Mouse (Mus musculus): ENCODE results near the gene Clcn7.

- TF ChIP-seq POLR2A (IDR thresholded peaks at IDR 0.05; ENCODE audit: borderline replicate concordance, extremely low read depth, insufficient read depth, insufficient read length, poor library complexity, severe bottlenecking), result no peak
- no peak for TF ChIP-seq CTCF (IDR thresholded peaks at IDR 0.05; ENCODE audit: borderline replicate concordance, extremely low read depth, insufficient read depth, insufficient read length)
Observed at GRCm38 (mm10) chr17:25189091-25189490, 55.9 kb downstream of the Clcn7 start.
